Mouse (Mus musculus): ENCODE results near the gene Dcaf8. TPM values are rescaled to one million over a fixed set of nuclear protein-coding genes. Genes with fewer than 3 reads are reported as not detected.

Dcaf8 gene
- polyA plus RNA-seq, 1 experiment: 103 TPM

- TF ChIP-seq EP300 (IDR thresholded peaks at IDR 0.05; ENCODE audit: insufficient read depth, low read depth, low read length) (no peak), CTCF (IDR thresholded peaks at IDR 0.05; ENCODE audit: low read depth, low read length) (no peak), POLR2A (IDR thresholded peaks at IDR 0.05; ENCODE audit: insufficient read depth, low read length) (no peak)
- Histone ChIP-seq H3K36me3 (ENCODE audit: control insufficient read depth, insufficient read depth, low read length, poor library complexity, severe bottlenecking) (peaks cover 36% of the 10 kb centered on the region), H3K9ac (ENCODE audit: low read depth, poor library complexity, severe bottlenecking) (no peak overlapping the region)
These were observed 51.1 kb downstream of the Dcaf8 start for GRCm38 (mm10) chr1:172198996-172199395.

GRCm38 (mm10) chr1:172200161-172200560, 52.3 kb downstream of the Dcaf8 start:
- H3K27me3 ChIP-seq (ENCODE audit: control insufficient read depth, insufficient read depth, low read length, poor library complexity, severe bottlenecking): no peaks in the 10 kb centered on the region
- H3K9me3 ChIP-seq (replicated peaks; ENCODE audit: control insufficient read depth, insufficient read depth, low read length, poor library complexity, severe bottlenecking): no peaks in the 10 kb centered on the region
- TF ChIP-seq POLR2A (IDR thresholded peaks at IDR 0.05; ENCODE audit: insufficient read depth, low read length) (no peak), EP300 (IDR thresholded peaks at IDR 0.05; ENCODE audit: insufficient read depth, low read depth, low read length) (no peak), CTCF (IDR thresholded peaks at IDR 0.05; ENCODE audit: low read depth, low read length) (no peak)
- no peak overlapping the region for H3K27ac ChIP-seq (ENCODE audit: insufficient read depth, low read length)
- H3K36me3 ChIP-seq (ENCODE audit: control insufficient read depth, insufficient read depth, low read length, poor library complexity, severe bottlenecking): peaks cover 25% of the 10 kb centered on the region
- no peak overlapping the region for H3K9ac ChIP-seq (ENCODE audit: low read depth, poor library complexity, severe bottlenecking)
- H3K4me3 ChIP-seq (ENCODE audit: low read depth, low read length): no peak overlapping the region
- peaks cover 12% of the 10 kb centered on the region for H3K4me1 ChIP-seq (ENCODE audit: control insufficient read depth, insufficient read depth, low read length)

More at GRCm38 (mm10) chr1:172198996-172199395, 51.1 kb downstream of the Dcaf8 start:
- Histone ChIP-seq H3K4me1 (ENCODE audit: control insufficient read depth, insufficient read depth, low read length) (peaks cover 9% of the 10 kb centered on the region), H3K9me3 (replicated peaks; ENCODE audit: control insufficient read depth, insufficient read depth, low read length, poor library complexity, severe bottlenecking) (no peaks in the 10 kb centered on the region), H3K27ac (ENCODE audit: insufficient read depth, low read length) (no peak overlapping the region), H3K4me3 (ENCODE audit: low read depth, low read length) (no peak overlapping the region), H3K27me3 (ENCODE audit: control insufficient read depth, insufficient read depth, low read length, poor library complexity, severe bottlenecking) (no peaks in the 10 kb centered on the region)

GRCm38 (mm10) chr1:172200871-172201447, 53.1 kb downstream of the Dcaf8 start:
- Histone ChIP-seq H3K9me3 (replicated peaks; ENCODE audit: control insufficient read depth, insufficient read depth, low read length, poor library complexity, severe bottlenecking) (no peaks in the 10 kb centered on the region), H3K27ac (ENCODE audit: insufficient read depth, low read length) (no peak overlapping the region), H3K27me3 (ENCODE audit: control insufficient read depth, insufficient read depth, low read length, poor library complexity, severe bottlenecking) (no peaks in the 10 kb centered on the region), H3K9ac (ENCODE audit: low read depth, poor library complexity, severe bottlenecking) (no peak overlapping the region), H3K4me3 (ENCODE audit: low read depth, low read length) (no peak overlapping the region), H3K36me3 (ENCODE audit: control insufficient read depth, insufficient read depth, low read length, poor library complexity, severe bottlenecking) (peaks cover 20% of the 10 kb centered on the region), H3K4me1 (ENCODE audit: control insufficient read depth, insufficient read depth, low read length) (peaks cover 15% of the 10 kb centered on the region)
- TF ChIP-seq EP300 (IDR thresholded peaks at IDR 0.05; ENCODE audit: insufficient read depth, low read depth, low read length) (no peak), POLR2A (IDR thresholded peaks at IDR 0.05; ENCODE audit: insufficient read depth, low read length) (no peak), CTCF (IDR thresholded peaks at IDR 0.05; ENCODE audit: low read depth, low read length) (no peak)

GRCm38 (mm10) chr1:172201967-172202880, 54.3 kb downstream of the Dcaf8 start:
- H3K36me3 ChIP-seq (ENCODE audit: control insufficient read depth, insufficient read depth, low read length, poor library complexity, severe bottlenecking): peaks cover 7% of the 10 kb centered on the region
- TF ChIP-seq POLR2A (IDR thresholded peaks at IDR 0.05; ENCODE audit: insufficient read depth, low read length) (no peak), EP300 (IDR thresholded peaks at IDR 0.05; ENCODE audit: insufficient read depth, low read depth, low read length) (no peak), CTCF (IDR thresholded peaks at IDR 0.05; ENCODE audit: low read depth, low read length) (no peak)
- no peaks in the 10 kb centered on the region for H3K27me3 ChIP-seq (ENCODE audit: control insufficient read depth, insufficient read depth, low read length, poor library complexity, severe bottlenecking)
- no peaks in the 10 kb centered on the region for H3K9me3 ChIP-seq (replicated peaks; ENCODE audit: control insufficient read depth, insufficient read depth, low read length, poor library complexity, severe bottlenecking)
- H3K9ac ChIP-seq (ENCODE audit: low read depth, poor library complexity, severe bottlenecking): no peak overlapping the region
- peaks cover 15% of the 10 kb centered on the region for H3K4me1 ChIP-seq (ENCODE audit: control insufficient read depth, insufficient read depth, low read length)
- no peak overlapping the region for H3K27ac ChIP-seq (ENCODE audit: insufficient read depth, low read length)
- no peak overlapping the region for H3K4me3 ChIP-seq (ENCODE audit: low read depth, low read length)

GRCm38 (mm10) chr1:172202894-172203522, 55.1 kb downstream of the Dcaf8 start:
- Histone ChIP-seq H3K27ac (ENCODE audit: insufficient read depth, low read length) (no peak overlapping the region), H3K36me3 (ENCODE audit: control insufficient read depth, insufficient read depth, low read length, poor library complexity, severe bottlenecking) (0 out of 2 replicates have a peak, but pooled peaks cover 5% of the 10 kb centered on the region), H3K4me1 (ENCODE audit: control insufficient read depth, insufficient read depth, low read length) (peaks cover 17% of the 10 kb centered on the region), H3K4me3 (ENCODE audit: low read depth, low read length) (no peak overlapping the region), H3K27me3 (ENCODE audit: control insufficient read depth, insufficient read depth, low read length, poor library complexity, severe bottlenecking) (no peaks in the 10 kb centered on the region), H3K9ac (ENCODE audit: low read depth, poor library complexity, severe bottlenecking) (no peak overlapping the region), H3K9me3 (replicated peaks; ENCODE audit: control insufficient read depth, insufficient read depth, low read length, poor library complexity, severe bottlenecking) (no peaks in the 10 kb centered on the region)
- no peak for TF ChIP-seq POLR2A (IDR thresholded peaks at IDR 0.05; ENCODE audit: insufficient read depth, low read length)
- no peak for TF ChIP-seq CTCF (IDR thresholded peaks at IDR 0.05; ENCODE audit: low read depth, low read length)
- no peak for TF ChIP-seq EP300 (IDR thresholded peaks at IDR 0.05; ENCODE audit: insufficient read depth, low read depth, low read length)
